ENCODE assay signal across 10 mouse cellular contexts in genomic region chr19:56637035-56637683, GRCm38 (mm10).
DNase-seq lines count a peak whose midpoint lies in the region; ATAC-seq lines count a peak whose summit lies in the region.
"Had no signal": no experiment of that assay in that cellular context is flagged by ENCODE, and none has a peak within 500 bp of the region (broad histone marks: within the 10 kb centered on the region; RNA-seq: fewer than 3 reads in every experiment).

No protein-coding gene starts in this region.

- H3K4me3 ChIP-seq in forebrain, embryonic 15.5 days: no peak overlapping the region
- no peak overlapping the region for H3K4me3 ChIP-seq in forebrain, embryonic 12.5 days (replicated peaks)
- H3K4me3 ChIP-seq: heart, embryonic 13.5 days had no signal

- H3K4me2 ChIP-seq in forebrain, embryonic 15.5 days (replicated peaks): no peak overlapping the region
- no peak overlapping the region for H3K4me2 ChIP-seq in forebrain, embryonic 12.5 days
- H3K4me2 ChIP-seq: heart, embryonic 13.5 days had no signal

- intact Hi-C loops in heart, postnatal 36 days (cut with DNase I): no loop called here
- intact Hi-C loops in gastrocnemius, postnatal 36 days (cut with DNase I): no loop called here

- no peak overlapping the region for H3K27ac ChIP-seq in forebrain, embryonic 15.5 days (replicated peaks)
- H3K27ac ChIP-seq in forebrain, embryonic 12.5 days: no peak overlapping the region
- H3K27ac ChIP-seq: heart, embryonic 13.5 days had no signal

- ATAC-seq in forebrain, embryonic 15.5 days (replicated peaks): peak; percentile 76
- ATAC-seq in forebrain, embryonic 12.5 days (ENCODE audit: low FRiP score): no peak
- no peak for ATAC-seq in erythroblast, adult 5-6 weeks (replicated peaks; ENCODE audit: low FRiP score, poor library complexity, severe bottlenecking)
- ATAC-seq: intestine, postnatal 0 days had no signal

- no peaks in the 10 kb centered on the region for H3K9me3 ChIP-seq in forebrain, embryonic 15.5 days
- H3K9me3 ChIP-seq in forebrain, embryonic 12.5 days: peaks cover 7% of the 10 kb centered on the region; the same call in 1 of the 2 replicates
- H3K9me3 ChIP-seq: heart, embryonic 13.5 days had no signal

- DNase-seq in ES-CJ7 (ENCODE audit: low read depth, low spot score): peak; percentile 11
- peak; percentile 49 for DNase-seq in brain, embryonic 18.5 days (ENCODE audit: low read depth, low spot score)
- DNase-seq in lung, postnatal 14 days: peak; percentile 32
- DNase-seq in heart, postnatal 36 days: no peak
- no peak for DNase-seq in gastrocnemius, postnatal 36 days

- H3K4me1 ChIP-seq in forebrain, embryonic 15.5 days: 0 out of 2 replicates have a peak, but pooled peaks cover 11% of the 10 kb centered on the region
- H3K4me1 ChIP-seq in forebrain, embryonic 12.5 days: peaks cover 6% of the 10 kb centered on the region; the same call in 1 of the 2 replicates

- H3K9ac ChIP-seq in forebrain, embryonic 15.5 days (replicated peaks): no peak overlapping the region
- H3K9ac ChIP-seq in forebrain, embryonic 12.5 days: no peak overlapping the region
- H3K9ac ChIP-seq: heart, embryonic 13.5 days had no signal

- 29% methylated on average over 12 of the region's 12 CpGs for WGBS in forebrain, embryonic 15.5 days
- WGBS in forebrain, embryonic 12.5 days: 48% methylated on average over 12 of the region's 12 CpGs

- no peaks in the 10 kb centered on the region for H3K36me3 ChIP-seq in forebrain, embryonic 15.5 days
- H3K36me3 ChIP-seq in forebrain, embryonic 12.5 days (replicated peaks): no peaks in the 10 kb centered on the region
- H3K36me3 ChIP-seq: heart, embryonic 13.5 days had no signal

- no peaks in the 10 kb centered on the region for H3K27me3 ChIP-seq in forebrain, embryonic 15.5 days
- H3K27me3 ChIP-seq in forebrain, embryonic 12.5 days: no peaks in the 10 kb centered on the region
- H3K27me3 ChIP-seq: heart, embryonic 13.5 days had no signal

Comparison
In these comparisons a context has a peak if more than half of its experiments do, and no peak if none do; other contexts are left out.
1. DNase-seq: peak in ES-CJ7 (single experiment), brain, embryonic 18.5 days (single experiment) and lung, postnatal 14 days (single experiment); none in heart, postnatal 36 days (0 of 2) and gastrocnemius, postnatal 36 days (0 of 2).